Mouse (Mus musculus) embryonic facial prominence, embryonic 12.5 days (tissue): ENCODE measurements around the gene Ccdc155. TPM values are rescaled to one million over a fixed set of nuclear protein-coding genes. Genes with fewer than 3 reads are reported as not detected.
"Not testable (repeated sequence)": the region's sequence is repeated elsewhere in the genome, so short reads cannot be mapped to it uniquely, and the experiment has no call there.

Source experiments
- ATAC-seq: fragments of 200-750 bp; cut with Nextera tagmentation; 2 replicates; pipeline ENCODE4 v1.8.0; 2017; ENCODE audit not compliant: insufficient number of reproducible peaks, insufficient read depth, low FRiP score, low TSS enrichment
- H3K27ac ChIP-seq: fragments of 300-500 bp; sonication (generic); 2 replicates; pipeline ENCODE4 v1.5.1; 2016; ENCODE audit warnings: mild to moderate bottlenecking
- H3K27me3 ChIP-seq: fragments of 300-500 bp; sonication (generic); 2 replicates; pipeline ENCODE4 v1.6.1; 2016; ENCODE audit warnings: mild to moderate bottlenecking, moderate library complexity
- H3K36me3 ChIP-seq: fragments of 300-500 bp; sonication (generic); 2 replicates; pipeline ENCODE4 v1.6.1; 2016; ENCODE audit warnings: mild to moderate bottlenecking
- H3K4me1 ChIP-seq: fragments of 300-500 bp; sonication (generic); 2 replicates; pipeline ENCODE4 v1.6.1; 2016
- H3K4me2 ChIP-seq: fragments of 300-500 bp; sonication (generic); replicated peaks from 2 replicates; pipeline ENCODE4 v1.6.1; 2016; ENCODE audit warnings: mild to moderate bottlenecking, moderate library complexity
- H3K4me3 ChIP-seq: fragments of 300-500 bp; sonication (generic); 2 replicates; pipeline ENCODE4 v1.5.1; 2016; ENCODE audit warnings: mild to moderate bottlenecking
- H3K9ac ChIP-seq: fragments of 300-500 bp; sonication (generic); 2 replicates; pipeline ENCODE4 v1.6.1; 2016; ENCODE audit warnings: mild to moderate bottlenecking, moderate library complexity
- H3K9me3 ChIP-seq: fragments of 300-500 bp; sonication (generic); 2 replicates; pipeline ENCODE4 v1.6.1; 2016; ENCODE audit warnings: mild to moderate bottlenecking, moderate library complexity
- whole genome bisulfite sequencing: fragments of 180-500 bp; shearing (Covaris S2); methylation state at CpG from one replicate; pipeline ENCODE4 v1.1.7; 2016; 5-methylcytosine and 5-hydroxymethylcytosine counted together
- polyA plus RNA-seq: library from polyadenylated mRNA; unstranded; fragments of >200 nt; fragmentation: Nextera tagmentation; extraction: Ambion mirVana; gene quantifications from 2 replicates; pipeline ENCODE4 v1.2.1, GENCODE M21; 2016

Gene Ccdc155
- polyA plus RNA-seq, 1 experiment from 2014 or later: 1.7 TPM

- Histone ChIP-seq H3K27me3 (peaks cover 36% of the 10 kb centered on the region), H3K4me3 (no peak overlapping the region), H3K4me2 (no peak overlapping the region), H3K9ac (no peak overlapping the region), H3K36me3 (peaks cover 41% of the 10 kb centered on the region), H3K27ac (no peak overlapping the region), H3K9me3 (no peaks in the 10 kb centered on the region), H3K4me1 (peaks cover 4% of the 10 kb centered on the region; the same call in 1 of the 2 replicates)
- 89% methylated on average over 3 of the region's 3 CpGs for WGBS
- ATAC-seq: no peak
These were observed 43.8 kb downstream of the Ccdc155 start for GRCm38 (mm10) chr7:45160866-45161265.

DNA sequence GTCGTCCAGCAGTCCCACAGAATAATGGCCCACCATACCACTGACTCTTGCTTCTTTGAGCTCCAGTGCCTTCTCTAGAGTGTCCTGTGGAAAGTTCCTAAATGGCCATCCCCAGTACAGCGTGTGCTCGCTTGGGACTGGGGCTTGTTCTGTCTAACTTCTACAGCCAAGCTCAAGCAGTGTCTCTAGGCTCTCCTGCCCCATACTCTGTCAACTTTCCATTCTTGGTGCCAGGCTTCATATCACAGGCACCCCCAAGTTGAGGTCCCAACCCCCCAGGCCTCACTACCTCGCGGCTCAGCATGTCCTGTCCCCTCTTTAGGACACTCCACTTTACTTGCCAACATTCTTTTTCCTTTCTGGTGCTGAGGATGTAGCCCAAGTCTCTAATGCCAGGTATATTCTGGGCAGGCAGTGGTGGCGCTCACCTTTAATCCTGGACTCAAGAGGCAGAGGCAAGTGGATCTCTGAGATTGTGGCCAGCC lies 44.3 kb downstream of the Ccdc155 start:
- ATAC-seq: no peak
- Histone ChIP-seq H3K36me3 (peaks cover 41% of the 10 kb centered on the region), H3K9me3 (no peaks in the 10 kb centered on the region), H3K27me3 (peaks cover 30% of the 10 kb centered on the region), H3K4me3 (no peak overlapping the region), H3K4me1 (peaks cover 4% of the 10 kb centered on the region; the same call in 1 of the 2 replicates), H3K4me2 (no peak overlapping the region), H3K27ac (no peak overlapping the region), H3K9ac (no peak overlapping the region)
- WGBS: 92% methylated on average over 6 of the region's 6 CpGs

DNA sequence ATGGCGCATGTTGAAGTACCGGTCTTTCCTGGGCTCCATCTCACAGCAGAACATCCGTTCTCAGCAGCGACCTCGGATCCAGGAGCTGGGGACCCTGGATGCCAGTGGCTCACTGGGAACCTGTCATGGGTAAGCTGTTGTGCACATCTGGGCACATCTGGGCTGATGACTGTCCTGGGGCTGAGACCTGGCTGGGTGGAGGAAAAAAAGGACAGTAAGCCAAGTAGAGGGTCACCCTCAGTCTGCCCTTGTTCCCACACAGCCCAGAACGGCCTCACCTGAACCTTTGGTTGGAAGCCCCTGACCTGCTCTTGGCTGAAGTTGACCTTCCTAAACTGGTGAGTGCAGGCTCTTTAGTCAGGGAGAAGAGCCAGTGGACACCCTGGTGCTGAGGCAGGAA lies 45.7 kb downstream of the Ccdc155 start:
- ATAC-seq: no peak
- Histone ChIP-seq H3K4me1 (peaks cover 4% of the 10 kb centered on the region; the same call in 1 of the 2 replicates), H3K9ac (no peak overlapping the region), H3K27me3 (peaks cover 17% of the 10 kb centered on the region), H3K4me3 (no peak overlapping the region), H3K36me3 (peaks cover 41% of the 10 kb centered on the region), H3K9me3 (no peaks in the 10 kb centered on the region), H3K27ac (no peak overlapping the region), H3K4me2 (no peak overlapping the region)
- 92% methylated on average over 6 of the region's 6 CpGs for WGBS

GRCm38 (mm10) chr7:45157459-45157858 lies 47.2 kb downstream of the Ccdc155 start:
- H3K4me1 ChIP-seq: peaks cover 7% of the 10 kb centered on the region
- peaks cover 41% of the 10 kb centered on the region for H3K36me3 ChIP-seq
- H3K27me3 ChIP-seq: peaks cover 2% of the 10 kb centered on the region; the same call in 1 of the 2 replicates
- no peak overlapping the region for H3K4me2 ChIP-seq
- H3K9me3 ChIP-seq: no peaks in the 10 kb centered on the region
- no peak overlapping the region for H3K4me3 ChIP-seq
- WGBS: 86% methylated on average over 14 of the region's 14 CpGs
- no peak overlapping the region for H3K27ac ChIP-seq
- ATAC-seq: no peak
- H3K9ac ChIP-seq: no peak overlapping the region; the same call in 1 of the 2 replicates

- ATAC-seq: no peak
- Histone ChIP-seq H3K27me3 (no peaks in the 10 kb centered on the region), H3K9me3 (no peaks in the 10 kb centered on the region), H3K36me3 (peaks cover 40% of the 10 kb centered on the region), H3K4me1 (peaks cover 8% of the 10 kb centered on the region), H3K9ac (no peak overlapping the region), H3K27ac (no peak overlapping the region), H3K4me3 (no peak overlapping the region), H3K4me2 (no peak overlapping the region)
- 95% methylated on average over 15 of the region's 15 CpGs for WGBS
These were observed 48.5 kb downstream of the Ccdc155 start for GRCm38 (mm10) chr7:45156206-45156605.

DNA sequence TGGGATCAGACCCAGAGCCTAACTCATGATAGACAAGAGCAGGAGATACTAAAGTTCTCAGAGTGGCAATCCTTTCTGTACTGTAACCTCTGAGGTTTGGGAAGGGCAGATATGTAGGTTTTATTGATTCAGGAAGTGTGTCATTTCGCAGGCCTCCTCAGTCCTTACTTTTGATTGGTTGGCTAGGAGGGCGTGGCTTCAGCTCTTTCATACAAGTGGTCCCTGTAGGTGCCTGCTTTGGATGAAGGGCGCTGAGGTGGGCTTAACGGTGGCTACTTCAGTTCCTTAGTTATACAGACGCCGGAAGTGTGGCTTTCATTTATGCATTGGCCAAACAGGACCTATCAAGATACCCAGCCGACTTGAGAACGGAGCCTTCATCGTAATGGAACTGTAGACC lies 49.1 kb downstream of the Ccdc155 start:
- H3K4me3 ChIP-seq: no peak overlapping the region
- no peaks in the 10 kb centered on the region for H3K27me3 ChIP-seq
- H3K4me2 ChIP-seq: peak overlapping the region; percentile 74; the same call in 1 of the 2 replicates
- WGBS: 82% methylated on average over 9 of the region's 9 CpGs
- peaks cover 14% of the 10 kb centered on the region for H3K4me1 ChIP-seq
- H3K36me3 ChIP-seq: peaks cover 34% of the 10 kb centered on the region
- no peak for ATAC-seq
- no peaks in the 10 kb centered on the region for H3K9me3 ChIP-seq
- no peak overlapping the region for H3K9ac ChIP-seq
- H3K27ac ChIP-seq: no peak overlapping the region

DNA sequence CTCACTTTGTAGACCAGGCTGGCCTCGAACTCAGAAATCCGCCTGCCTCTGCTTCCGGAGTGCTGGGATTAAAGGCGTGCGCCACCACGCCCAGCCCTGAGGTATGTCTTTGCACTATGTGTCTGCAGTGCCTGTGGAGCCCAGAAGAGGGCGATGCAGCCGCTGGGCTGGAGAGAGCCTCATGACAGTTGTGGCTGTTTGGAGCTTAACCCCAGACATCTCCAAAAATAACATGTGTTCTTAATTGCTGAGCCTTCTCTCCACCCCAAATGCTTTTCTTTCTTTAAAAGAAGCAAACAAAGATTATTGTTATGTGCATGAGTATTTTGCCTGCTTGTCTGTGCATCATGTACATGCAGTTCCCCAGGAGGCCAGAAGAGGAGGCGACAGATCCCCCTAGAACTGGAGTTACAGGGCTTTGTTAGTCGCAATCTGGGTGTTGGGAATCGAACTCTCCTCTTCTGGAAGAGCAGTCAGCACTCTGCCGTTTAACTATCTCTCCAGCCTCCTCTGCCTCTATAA lies 49.6 kb downstream of the Ccdc155 start:
- no peaks in the 10 kb centered on the region for H3K9me3 ChIP-seq
- peaks cover 16% of the 10 kb centered on the region for H3K4me1 ChIP-seq
- H3K27ac ChIP-seq: peak overlapping the region; percentile 95; the same call in 1 of the 2 replicates
- H3K36me3 ChIP-seq: peaks cover 28% of the 10 kb centered on the region
- ATAC-seq: no peak
- 79% methylated on average over 12 of the region's 12 CpGs for WGBS
- H3K4me2 ChIP-seq: peak overlapping the region; percentile 74
- no peaks in the 10 kb centered on the region for H3K27me3 ChIP-seq
- H3K9ac ChIP-seq: no peak overlapping the region; the same call in 1 of the 2 replicates
- H3K4me3 ChIP-seq: peak overlapping the region; percentile 60

- WGBS: 5% methylated on average over 68 of the region's 69 CpGs
- Histone ChIP-seq H3K4me1 (peaks cover 16% of the 10 kb centered on the region), H3K36me3 (peaks cover 22% of the 10 kb centered on the region), H3K4me3 (peak within 1 kb of the TSS; percentile 60), H3K9ac (peak within 1 kb of the TSS; percentile 78), H3K9me3 (no peaks in the 10 kb centered on the region), H3K4me2 (peak within 1 kb of the TSS; percentile 74), H3K27ac (peak within 1 kb of the TSS; percentile 95), H3K27me3 (no peaks in the 10 kb centered on the region)
- ATAC-seq: peak; percentile 94
These were observed 50.3 kb downstream of the Ccdc155 start, which contains the start of the genes Pih1d1 and Aldh16a1 for GRCm38 (mm10) chr7:45154096-45154992. TSS of gene Pih1d1 (plus strand) at chr7:45154303. TSS of gene Aldh16a1 (minus strand) at chr7:45154584.

DNA sequence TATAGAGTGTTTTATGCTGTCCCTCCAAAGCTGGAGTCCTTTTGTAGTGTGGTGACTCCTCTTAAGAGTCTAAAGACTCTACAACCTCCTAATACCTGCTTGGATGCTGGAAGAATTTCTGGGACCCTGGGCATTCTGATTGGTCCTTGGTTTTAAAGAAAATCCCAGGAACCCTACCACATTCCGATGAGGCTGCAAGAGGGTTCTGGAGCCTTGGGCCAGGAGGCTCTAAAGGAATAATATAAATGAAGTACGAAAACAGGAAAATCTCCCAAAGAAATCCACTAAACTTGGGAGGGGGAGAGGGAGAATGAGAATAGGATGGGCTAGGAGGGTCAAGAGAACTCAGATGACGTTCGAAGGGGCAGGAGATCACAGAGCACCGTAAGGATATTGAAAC lies 51.1 kb downstream of the Ccdc155 start:
- Histone ChIP-seq H3K27me3 (no peaks in the 10 kb centered on the region), H3K4me1 (peaks cover 16% of the 10 kb centered on the region), H3K9ac (peak overlapping the region; percentile 78), H3K9me3 (no peaks in the 10 kb centered on the region), H3K36me3 (peaks cover 15% of the 10 kb centered on the region), H3K27ac (peak overlapping the region; percentile 95), H3K4me3 (peak overlapping the region; percentile 60), H3K4me2 (peak overlapping the region; percentile 74)
- no peak for ATAC-seq
- WGBS: 2% methylated on average over 5 of the region's 5 CpGs

DNA sequence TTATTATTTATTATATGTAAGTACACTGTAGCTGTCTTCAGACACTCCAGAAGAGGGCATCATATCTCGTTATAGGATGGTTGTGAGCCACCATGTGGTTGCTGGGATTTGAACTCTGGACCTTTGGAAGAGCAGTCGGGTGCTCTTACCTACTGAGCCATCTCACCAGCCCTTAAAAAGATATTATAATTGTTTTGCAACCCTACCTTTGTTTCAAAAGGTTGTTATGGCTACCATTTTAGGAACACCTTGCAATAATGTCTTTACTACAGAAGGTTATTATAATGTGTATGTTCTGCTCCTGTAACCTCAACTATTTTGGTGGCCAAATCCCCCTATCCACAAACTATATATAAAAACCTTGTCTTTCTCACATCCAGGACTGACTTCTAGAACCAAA lies 51.6 kb downstream of the Ccdc155 start:
- Histone ChIP-seq H3K4me1 (peaks cover 16% of the 10 kb centered on the region), H3K36me3 (peaks cover 12% of the 10 kb centered on the region), H3K4me2 (0 out of 2 replicates have a peak overlapping the region, but pooled peaks have one; percentile 74)
- not testable (repeated sequence) for H3K27me3 ChIP-seq, H3K9me3 ChIP-seq, H3K9ac ChIP-seq, H3K27ac ChIP-seq, H3K4me3 ChIP-seq, ATAC-seq
- 97% methylated on average over 2 of the region's 2 CpGs for WGBS

- Histone ChIP-seq H3K4me2 (no peak overlapping the region), H3K9ac (no peak overlapping the region), H3K9me3 (no peaks in the 10 kb centered on the region), H3K27me3 (no peaks in the 10 kb centered on the region), H3K4me3 (no peak overlapping the region), H3K27ac (peak overlapping the region; percentile 17; the same call in 1 of the 2 replicates), H3K4me1 (peaks cover 16% of the 10 kb centered on the region), H3K36me3 (peaks cover 20% of the 10 kb centered on the region)
- WGBS: 37% methylated on average over 11 of the region's 11 CpGs
- ATAC-seq: no peak
These were observed 53.4 kb downstream of the Ccdc155 start for GRCm38 (mm10) chr7:45151303-45151702.
